Mouse (Mus musculus): Measurements from ENCODE around the gene Kcna6.

GRCm38 (mm10) chr6:126742610-126743009, 2.1 kb upstream of the Kcna6 start:
- TF ChIP-seq MYOG (IDR thresholded peaks at IDR 0.05; ENCODE audit: control insufficient read depth, extremely low read depth, insufficient read length) (no peak), CTCF (IDR thresholded peaks at IDR 0.05; ENCODE audit: control insufficient read depth, insufficient read depth, insufficient read length) (no peak), MYOD1 (IDR thresholded peaks at IDR 0.05; ENCODE audit: control insufficient read depth, insufficient read length, low read depth) (no peak), CEBPB (IDR thresholded peaks at IDR 0.05; ENCODE audit: low read depth) (no peak), USF1 (IDR thresholded peaks at IDR 0.05; ENCODE audit: low read depth) (no peak)

Measured in C2C12 (cell line).